Mouse (Mus musculus): ENCODE results near the gene Necap2.

Necap2 gene

DNA sequence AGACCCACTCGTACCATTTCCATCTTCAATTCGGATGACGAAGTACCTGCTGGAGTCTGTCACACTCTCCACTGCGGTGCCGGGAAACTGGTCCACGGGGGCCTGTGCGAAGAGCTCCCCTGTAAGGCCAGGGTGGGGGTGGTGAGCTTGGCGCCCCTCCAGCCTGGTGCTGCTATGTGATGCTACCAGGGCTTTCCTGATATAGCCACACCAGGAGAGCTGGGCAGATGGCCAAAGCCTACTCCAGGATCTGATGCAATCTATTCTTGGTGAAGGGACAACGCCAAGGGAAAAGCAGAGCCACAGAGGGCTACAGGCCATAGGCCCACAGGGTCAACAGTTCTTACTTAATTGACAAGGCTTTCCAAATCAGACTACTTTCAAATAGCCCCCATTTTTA lies 4.5 kb downstream of the Necap2 start:
- DNase-seq (ENCODE audit: low spot score in 2 of 2) = peak; percentile 80 to 86

- DNase-seq (ENCODE audit: low spot score in 2 of 2) = no peak
These were observed 5.7 kb downstream of the Necap2 start for GRCm38 (mm10) chr4:141072502-141072901.

GRCm38 (mm10) chr4:141069731-141070130 lies 8.4 kb downstream of the Necap2 start:
- no peak for DNase-seq (ENCODE audit: low spot score in 2 of 2)

GRCm38 (mm10) chr4:141068655-141069054 lies 9.5 kb downstream of the Necap2 start:
- no peak for DNase-seq (ENCODE audit: low spot score in 2 of 2)

DNA sequence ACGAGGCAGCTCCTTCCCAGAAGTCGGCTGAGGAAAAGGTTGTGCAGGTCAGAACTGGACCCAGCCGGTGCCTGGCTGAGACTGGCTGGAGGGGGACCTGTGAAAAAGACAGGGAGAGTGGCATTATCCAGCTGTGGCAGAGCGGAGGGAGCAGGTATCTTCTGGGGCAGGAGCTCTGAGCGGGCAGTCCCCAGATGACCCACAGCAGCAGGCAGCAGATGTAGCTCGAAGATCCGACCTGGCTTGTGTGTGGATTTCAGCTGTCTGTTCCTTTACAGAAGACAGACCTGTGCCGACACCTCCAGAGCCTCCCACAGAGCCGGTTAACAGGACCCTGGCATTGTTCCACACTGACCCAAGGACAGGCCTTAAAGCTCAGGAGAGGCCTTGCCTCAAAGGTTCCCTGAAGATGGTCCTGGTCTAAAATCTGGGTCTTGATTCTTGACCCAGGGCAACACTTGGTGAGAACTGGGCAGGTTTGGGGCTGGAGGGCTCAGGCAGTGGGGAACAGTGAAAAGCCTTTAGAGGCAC lies 10.6 kb downstream of the Necap2 start:
- no peak for DNase-seq (ENCODE audit: low spot score in 2 of 2)

GRCm38 (mm10) chr4:141066709-141067515 lies 11.2 kb downstream of the Necap2 start:
- no peak for DNase-seq (ENCODE audit: low spot score in 2 of 2)

- DNase-seq (ENCODE audit: low spot score in 2 of 2) = peak; percentile 75 to 82
These were observed 13.0 kb downstream of the Necap2 start for GRCm38 (mm10) chr4:141065123-141065522.

DNA sequence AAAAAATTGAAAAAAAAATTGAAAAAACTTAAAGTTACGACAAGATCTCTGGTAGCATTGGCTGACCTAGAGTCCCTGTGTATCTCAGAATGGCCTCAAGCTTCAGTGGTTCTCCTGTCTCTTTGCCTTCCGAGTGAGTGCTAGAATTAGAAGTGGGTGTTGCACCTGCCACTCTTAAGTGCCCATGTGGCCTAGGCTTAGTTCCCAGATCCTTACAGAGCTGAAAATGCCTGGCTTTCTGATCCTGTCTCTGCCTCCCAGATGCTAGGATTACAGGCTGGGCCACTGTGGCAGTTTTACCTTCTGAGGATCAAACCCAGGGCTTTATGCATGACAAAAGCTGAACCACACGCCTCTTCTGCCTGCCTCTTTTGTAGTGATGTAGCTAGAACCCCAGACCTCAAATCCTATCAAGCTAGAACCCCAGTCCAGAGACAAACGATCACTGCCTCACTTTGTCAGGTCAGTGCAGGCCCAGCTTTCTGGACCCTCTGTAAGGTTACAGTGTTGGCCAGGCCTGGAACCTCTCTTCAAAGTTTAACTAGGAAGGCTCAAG lies 14.0 kb downstream of the Necap2 start:
- DNase-seq (ENCODE audit: low spot score in 2 of 2) = no peak

DNA sequence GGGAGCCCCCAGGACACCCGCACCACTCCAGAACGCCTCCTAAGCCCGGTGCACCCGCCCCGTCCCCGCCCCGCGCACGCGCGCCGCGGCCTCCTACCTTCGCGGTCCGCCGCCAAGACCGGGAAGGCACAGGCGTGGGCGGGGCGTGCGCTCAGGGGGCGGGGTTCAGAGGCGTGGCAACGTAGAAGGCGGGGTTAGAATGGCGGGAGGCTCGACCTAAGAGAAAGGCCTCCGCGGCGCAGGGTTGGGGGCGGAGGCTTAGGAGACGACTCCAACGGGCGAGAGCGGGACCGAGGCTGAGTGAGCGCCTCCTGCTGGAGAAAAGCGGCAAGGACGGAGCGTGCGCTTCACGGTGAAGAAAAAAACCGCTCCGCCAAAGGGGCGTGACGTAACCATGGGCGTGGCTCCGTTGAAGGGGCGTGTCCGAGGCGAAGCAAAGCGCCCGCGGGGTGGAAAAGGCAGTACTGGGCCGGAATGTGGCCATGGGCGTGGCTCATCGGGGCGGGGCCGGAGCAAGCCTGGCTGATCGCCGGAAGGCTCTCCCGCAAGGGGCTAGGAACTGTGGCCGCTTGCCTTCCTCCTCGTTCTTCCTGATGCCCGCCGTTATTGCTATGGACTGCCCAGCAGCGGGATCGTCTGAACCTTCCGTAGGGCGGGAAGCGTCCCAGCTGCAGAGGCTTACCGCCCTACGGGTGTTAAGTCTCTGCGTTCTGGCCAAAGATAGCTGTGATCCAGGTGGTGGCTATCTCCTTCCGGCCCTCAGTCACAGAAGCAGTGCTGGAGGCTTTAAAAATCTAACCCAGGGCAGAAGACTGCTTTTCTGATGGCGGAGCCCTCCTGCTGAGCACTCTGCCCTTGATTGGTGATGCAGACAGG lies 17.5 kb downstream of the Necap2 start, which contains the start of gene Crocc:
Crocc (minus strand) TSS at position 125 of the 876 bp plus-strand sequence.
- DNase-seq (ENCODE audit: low spot score in 2 of 2) = peak; percentile 96 to 97

DNA sequence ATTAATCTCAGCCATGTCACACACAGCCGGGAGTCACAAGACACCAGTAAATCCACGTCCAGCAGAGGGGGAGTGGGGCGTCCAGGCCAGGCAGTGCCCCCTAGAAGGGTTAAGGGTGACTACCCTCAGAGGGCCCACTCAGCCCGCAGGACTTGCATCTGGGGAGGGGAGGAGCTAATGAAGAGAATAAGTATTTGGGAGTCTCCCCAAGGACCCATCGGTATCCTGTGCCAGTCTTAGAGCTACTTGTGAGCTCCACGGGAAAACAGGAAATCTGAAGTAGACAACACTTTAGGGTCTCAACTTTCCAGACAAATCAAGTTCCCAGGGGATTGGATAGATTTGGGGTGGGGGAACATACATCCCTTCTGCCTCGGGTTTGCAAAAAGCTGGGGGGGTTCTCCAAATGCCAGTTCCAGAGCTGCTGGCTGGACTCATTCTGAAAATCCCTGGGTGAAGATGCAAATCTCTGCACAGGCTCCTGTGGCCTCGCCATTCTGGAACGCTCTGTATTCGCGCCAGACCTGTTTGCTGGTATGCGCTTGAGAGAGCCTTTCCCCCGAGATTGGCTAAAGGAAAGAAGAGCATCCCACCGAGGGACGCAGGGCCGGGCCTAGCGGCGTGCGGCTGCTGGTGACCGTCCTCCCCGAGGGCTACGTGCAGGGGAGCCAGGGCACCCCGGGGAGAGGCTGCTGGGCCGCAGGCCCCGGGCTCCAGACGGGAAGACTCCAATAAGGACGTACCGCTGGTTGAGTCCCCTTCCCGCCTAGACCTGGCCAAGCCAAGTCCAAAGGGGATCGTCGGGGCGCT lies 18.3 kb downstream of the Necap2 start:
- DNase-seq (ENCODE audit: low spot score in 2 of 2) = no peak

DNA sequence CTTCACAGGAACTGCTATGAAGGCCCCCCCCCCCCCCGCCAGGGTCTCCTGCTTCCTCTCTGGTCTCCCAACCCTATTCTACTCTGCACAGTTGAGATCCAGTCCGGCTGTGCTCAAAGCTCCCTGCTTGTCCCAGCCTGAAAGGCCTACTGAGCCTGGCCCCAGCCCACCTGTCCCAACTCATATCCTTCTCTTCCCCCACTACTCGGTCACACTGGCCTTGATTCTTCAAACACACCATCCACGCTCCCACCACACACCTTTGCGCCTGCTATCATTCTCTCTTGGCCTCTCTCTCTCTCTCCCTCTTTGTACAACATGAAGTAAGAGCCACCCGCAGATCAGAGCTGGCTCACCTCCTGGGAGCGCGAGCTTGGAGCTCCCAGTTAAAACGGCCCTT lies 19.3 kb downstream of the Necap2 start:
- DNase-seq (ENCODE audit: low spot score in 2 of 2) = no peak

DNA sequence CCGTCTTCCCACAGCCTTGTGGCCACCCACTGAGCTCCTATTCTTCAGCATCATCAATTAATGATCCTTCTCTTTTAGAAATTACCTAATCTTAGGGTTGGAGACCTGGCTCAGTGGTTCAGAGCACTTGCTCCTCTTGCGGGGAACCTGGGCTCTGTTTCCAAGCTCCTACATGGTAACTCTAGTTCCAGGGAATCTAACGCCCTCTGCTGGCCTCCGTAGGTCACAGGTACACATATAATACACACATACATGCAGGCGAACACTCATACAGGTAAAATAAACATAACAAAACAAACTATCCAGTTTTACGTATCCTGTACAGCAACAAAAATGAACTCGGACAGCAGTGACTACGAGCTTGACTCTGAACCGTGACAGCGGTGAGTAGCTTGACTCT lies 21.2 kb downstream of the Necap2 start:
- no peak for DNase-seq (ENCODE audit: low spot score in 2 of 2)

GRCm38 (mm10) chr4:141053568-141054161 lies 24.5 kb downstream of the Necap2 start:
- peak; percentile 80 to 83 for DNase-seq (ENCODE audit: low spot score in 2 of 2)

- DNase-seq (ENCODE audit: low spot score in 2 of 2) = no peak
These were observed 25.0 kb downstream of the Necap2 start for GRCm38 (mm10) chr4:141053138-141053537.

- DNase-seq (ENCODE audit: low spot score in 2 of 2) = no peak
These were observed 25.7 kb downstream of the Necap2 start for GRCm38 (mm10) chr4:141052442-141052841.

- DNase-seq (ENCODE audit: low spot score in 2 of 2) = no peak
These were observed 28.7 kb downstream of the Necap2 start for GRCm38 (mm10) chr4:141049476-141049835.

GRCm38 (mm10) chr4:141048810-141049475 lies 29.2 kb downstream of the Necap2 start:
- DNase-seq (ENCODE audit: low spot score in 2 of 2) = no peak

DNA sequence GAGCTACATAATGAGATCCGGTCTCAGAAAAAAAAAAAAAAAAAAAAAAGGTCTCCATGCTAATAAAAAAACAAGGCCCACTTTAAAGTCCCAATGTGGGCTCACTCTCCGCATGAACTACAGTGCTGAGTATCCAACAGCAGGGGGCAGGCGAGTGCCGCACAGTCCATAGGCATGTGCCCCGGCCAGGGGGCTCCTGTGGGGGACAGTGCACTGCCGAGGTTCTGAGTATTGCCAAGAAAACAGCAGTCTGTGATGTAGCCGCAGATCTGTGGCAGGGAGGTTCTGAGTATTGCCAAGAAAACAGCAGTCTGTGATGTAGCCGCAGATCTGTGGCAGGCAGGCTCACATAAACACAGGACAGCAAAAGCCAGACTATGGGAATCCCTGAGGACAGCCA lies 33.3 kb downstream of the Necap2 start:
- DNase-seq (ENCODE audit: low spot score in 2 of 2) = no peak

DNA sequence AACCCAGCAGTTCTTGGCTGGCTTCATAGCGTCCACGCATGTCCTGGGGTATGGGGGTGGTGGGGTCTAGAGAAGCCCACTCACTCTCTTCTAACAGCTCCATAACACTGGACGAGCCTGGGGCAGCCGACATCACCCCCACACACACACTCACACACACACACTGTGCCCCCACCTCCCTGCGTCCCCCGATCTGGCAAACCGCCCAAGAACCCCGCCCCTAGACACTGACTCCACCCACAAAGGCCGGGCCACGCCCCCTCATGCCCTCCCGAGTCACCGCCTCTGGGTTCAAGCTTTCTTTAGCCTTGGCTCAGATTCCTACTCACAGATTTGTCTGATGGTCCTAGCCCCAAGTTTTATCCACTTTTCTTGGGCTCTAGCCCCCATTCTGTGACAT lies 37.0 kb downstream of the Necap2 start:
- DNase-seq (ENCODE audit: low spot score in 2 of 2) = no peak
